30 mouse cellular contexts compared by ENCODE assay signal in genomic region chr14:54945975-54946704, GRCm38 (mm10). TPM values are rescaled to one million over a fixed set of nuclear protein-coding genes. Genes with fewer than 3 reads are reported as not detected.
DNase-seq lines count a peak whose midpoint lies in the region; ATAC-seq and TF ChIP-seq lines count a peak whose summit lies in the region.
"Had no signal": no experiment of that assay in that cellular context is flagged by ENCODE, and none has a peak within 500 bp of the region (broad histone marks: within the 10 kb centered on the region; RNA-seq: fewer than 3 reads in every experiment).

No protein-coding gene starts in this region.

- WGBS in heart, postnatal 0 days: 37% methylated on average over 19 of the region's 19 CpGs
- 82% methylated on average over 19 of the region's 19 CpGs for WGBS in hindbrain, embryonic 16.5 days

- DNase-seq in heart, postnatal 0 days (ENCODE audit: low spot score): no peak
- no peak for DNase-seq in heart, adult 8-10 months (ENCODE audit: low spot score)
- DNase-seq in 416B (ENCODE audit: low read depth): peak; percentile 24
- DNase-seq in heart, postnatal 4 days: peak; percentile 37
- no peak for DNase-seq in cerebellum, adult 18-20 months
- DNase-seq: adrenal gland, adult 2 months; cerebellum, adult 9-11 months; forebrain, postnatal 0 days; gastrocnemius, postnatal 14 days; kidney, adult 11 months; layer of hippocampus, adult 9-11 months; lung, adult 18-20 months; lung, postnatal 10 days; thymus, adult 18-20 months; thymus, postnatal 4 days had no signal

- no peak for TF ChIP-seq EP300 in heart, postnatal 0 days (IDR thresholded peaks at IDR 0.05; ENCODE audit: low read depth)

- no peaks in the 10 kb centered on the region for H3K79me3 ChIP-seq in C2C12 (ENCODE audit: low read depth)

- no peak for ATAC-seq in heart, postnatal 0 days (ENCODE audit: insufficient read depth, low read depth)
- no peak for ATAC-seq in hindbrain, embryonic 16.5 days
- ATAC-seq: forebrain, postnatal 0 days had no signal

- peak overlapping the region; percentile 46; the same call in 1 of the 2 replicates for H3K27ac ChIP-seq in heart, postnatal 0 days (ENCODE audit: low read depth)
- no peak overlapping the region for H3K27ac ChIP-seq in hindbrain, embryonic 16.5 days (ENCODE audit: low read depth, low read length)
- H3K27ac ChIP-seq: kidney, postnatal 0 days; left cerebral cortex, adult 2 months; midbrain, embryonic 10.5 days had no signal

- H3K27me3 ChIP-seq in heart, postnatal 0 days (ENCODE audit: control insufficient read depth, insufficient read depth, low read length): no peaks in the 10 kb centered on the region
- H3K27me3 ChIP-seq in C2C12 (ENCODE audit: control insufficient read depth, insufficient read depth, insufficient read length): peaks cover 29% of the 10 kb centered on the region
- H3K27me3 ChIP-seq in hindbrain, embryonic 16.5 days (replicated peaks; ENCODE audit: control insufficient read depth, insufficient read depth, low read length): no peaks in the 10 kb centered on the region

- no peaks in the 10 kb centered on the region for H3K9me3 ChIP-seq in heart, postnatal 0 days (replicated peaks; ENCODE audit: control insufficient read depth, low read length)
- H3K9me3 ChIP-seq in hindbrain, embryonic 16.5 days (ENCODE audit: control insufficient read depth, low read length): no peaks in the 10 kb centered on the region
- H3K9me3 ChIP-seq: midbrain, embryonic 10.5 days had no signal

- no peaks in the 10 kb centered on the region for H3K79me2 ChIP-seq in C2C12 (ENCODE audit: control insufficient read depth, insufficient read depth)

- no peaks in the 10 kb centered on the region for H3K4me1 ChIP-seq in heart, postnatal 0 days (ENCODE audit: control insufficient read depth, insufficient read depth)
- no peaks in the 10 kb centered on the region for H3K4me1 ChIP-seq in hindbrain, embryonic 16.5 days (ENCODE audit: control insufficient read depth, insufficient read depth, low read depth, low read length)
- H3K4me1 ChIP-seq: midbrain, embryonic 10.5 days had no signal

- TF ChIP-seq CTCF in heart, postnatal 0 days (IDR thresholded peaks at IDR 0.05; ENCODE audit: low read depth): no peak
- no peak for TF ChIP-seq CTCF in C2C12 (IDR thresholded peaks at IDR 0.05; ENCODE audit: control insufficient read depth, insufficient read depth, insufficient read length)

- H3K4me3 ChIP-seq in heart, postnatal 0 days (ENCODE audit: low read depth, low read length): no peak overlapping the region
- no peak overlapping the region for H3K4me3 ChIP-seq in C2C12 (ENCODE audit: insufficient read depth, poor library complexity, severe bottlenecking)
- no peak overlapping the region for H3K4me3 ChIP-seq in hindbrain, embryonic 16.5 days (ENCODE audit: low read length)
- H3K4me3 ChIP-seq: left cerebral cortex, adult 2 months; midbrain, embryonic 10.5 days had no signal

- no peak overlapping the region for H3K9ac ChIP-seq in heart, postnatal 0 days (replicated peaks; ENCODE audit: low read depth, low read length)
- no peak overlapping the region for H3K9ac ChIP-seq in hindbrain, embryonic 16.5 days (ENCODE audit: low read depth, low read length)
- H3K9ac ChIP-seq: forebrain, postnatal 0 days had no signal

- H3K4me2 ChIP-seq in heart, postnatal 0 days (ENCODE audit: low read depth, low read length): no peak overlapping the region
- no peak overlapping the region for H3K4me2 ChIP-seq in hindbrain, embryonic 16.5 days (ENCODE audit: low read length)

- H3ac ChIP-seq in C2C12 (ENCODE audit: control insufficient read depth, insufficient read length, low read depth): no peak overlapping the region

- peaks cover 97% of the 10 kb centered on the region for H3K36me3 ChIP-seq in heart, postnatal 0 days (replicated peaks; ENCODE audit: control insufficient read depth, insufficient read depth, low read length)
- no peaks in the 10 kb centered on the region for H3K36me3 ChIP-seq in C2C12 (ENCODE audit: control insufficient read depth, insufficient read depth)
- no peaks in the 10 kb centered on the region for H3K36me3 ChIP-seq in hindbrain, embryonic 16.5 days (ENCODE audit: control insufficient read depth, insufficient read depth, low read length)
- H3K36me3 ChIP-seq: midbrain, embryonic 10.5 days had no signal

TF ChIP-seq in C2C12, 6 proteins besides CTCF, POLR2A, EP300 and RAD21:
- TF ChIP-seq CEBPB (IDR thresholded peaks at IDR 0.05; ENCODE audit: low read depth) (no peak), MYOD1 (IDR thresholded peaks at IDR 0.05; ENCODE audit: control insufficient read depth, insufficient read length, low read depth) (peak; percentile 62)

RNA-seq across cellular contexts. Expression of gene Cmtm5, which starts 10.1 kb away (rescaled TPM):
- total RNA-seq in heart, postnatal 0 days (2014; rRNA removed; ENCODE audit: low replicate concordance): 3.1 and 8.1 TPM in 2 replicates
- polyA plus RNA-seq in heart, postnatal 0 days (2015; fragmentation: Nextera tagmentation; extraction: Ambion mirVana): 0.34 and 0.85 TPM in 2 replicates
- 1 to 10 TPM in 1 of 4 experiments, under 1 TPM in 1, not detected in 2; 0.41 to 1.2 TPM for total RNA-seq in heart, adult 8-10 months (2022)
- polyA plus RNA-seq in C2C12 (2012; fragmentation: generic; extraction: Trizol): not detected
- total RNA-seq in heart, postnatal 4 days (2021): under 1 TPM in 1 of 2 experiments, not detected in 1; 0.33 TPM
- polyA plus RNA-seq in hindbrain, embryonic 16.5 days (2015; fragmentation: Nextera tagmentation; extraction: Ambion mirVana): 17.0 and 28.5 TPM in 2 replicates
- total RNA-seq: common myeloid progenitor, adult 5-6 weeks; liver, adult 2 months; MEL; neutrophil, adult 5-6 weeks had no signal
- polyA plus RNA-seq: liver, adult 2 months had no signal

RNA-seq across cellular contexts. Expression of gene Il25, which starts 13.6 kb away (rescaled TPM):
- not detected in 2 replicates for total RNA-seq in heart, postnatal 0 days (2014; rRNA removed; ENCODE audit: low replicate concordance)
- 0.11 TPM in 1 of 2 replicates, not detected in the other for polyA plus RNA-seq in heart, postnatal 0 days (2015; fragmentation: Nextera tagmentation; extraction: Ambion mirVana)
- total RNA-seq in heart, adult 8-10 months (2022): not detected
- polyA plus RNA-seq in C2C12 (2012; fragmentation: generic; extraction: Trizol): not detected
- total RNA-seq in heart, postnatal 4 days (2021): not detected
- 1.3 TPM in 2 replicates for polyA plus RNA-seq in hindbrain, embryonic 16.5 days (2015; fragmentation: Nextera tagmentation; extraction: Ambion mirVana)
- total RNA-seq: adrenal gland, adult 2 months; common myeloid progenitor, adult 5-6 weeks; gastrocnemius, postnatal 14 days; heart, adult 18-20 months; left cerebral cortex, adult 2 months; left cerebral cortex, postnatal 36 days; liver, adult 2 months; MEL; neutrophil, adult 5-6 weeks had no signal
- polyA plus RNA-seq: forebrain, embryonic 11.5 days; hindbrain, embryonic 11.5 days; liver, adult 2 months; midbrain, embryonic 10.5 days; stomach, embryonic 16.5 days had no signal

RNA-seq across cellular contexts. Expression of gene Efs, which starts 20.2 kb away (rescaled TPM):
- total RNA-seq in heart, postnatal 0 days (2014; rRNA removed; ENCODE audit: low replicate concordance): 12.5 and 22.2 TPM in 2 replicates
- polyA plus RNA-seq in heart, postnatal 0 days (2015; fragmentation: Nextera tagmentation; extraction: Ambion mirVana): 3.9 and 4.1 TPM in 2 replicates
- total RNA-seq in heart, adult 8-10 months (2022): 1 to 10 TPM; 1.6 to 2.6 (median 2.2) TPM
- 0.16 TPM for polyA plus RNA-seq in C2C12 (2012; fragmentation: generic; extraction: Trizol)
- total RNA-seq in heart, postnatal 4 days (2021): 10 to 100 TPM; 10.5 to 10.9 TPM
- 14.2 and 15.5 TPM in 2 replicates for polyA plus RNA-seq in hindbrain, embryonic 16.5 days (2015; fragmentation: Nextera tagmentation; extraction: Ambion mirVana)
- total RNA-seq: common myeloid progenitor, adult 5-6 weeks; MEL; neutrophil, adult 5-6 weeks had no signal

RNA-seq across cellular contexts. Expression of gene Myh6, which starts 20.6 kb away (rescaled TPM):
- 3,860 and 3,976 TPM in 2 replicates for total RNA-seq in heart, postnatal 0 days (2014; rRNA removed; ENCODE audit: low replicate concordance)
- 8,242 and 9,737 TPM in 2 replicates for polyA plus RNA-seq in heart, postnatal 0 days (2015; fragmentation: Nextera tagmentation; extraction: Ambion mirVana)
- over 10,000 TPM; 18,156 to 23,973 (median 22,335) TPM for total RNA-seq in heart, adult 8-10 months (2022)
- polyA plus RNA-seq in C2C12 (2012; fragmentation: generic; extraction: Trizol): 0.02 TPM
- over 10,000 TPM; 15,879 to 17,172 TPM for total RNA-seq in heart, postnatal 4 days (2021)
- polyA plus RNA-seq in hindbrain, embryonic 16.5 days (2015; fragmentation: Nextera tagmentation; extraction: Ambion mirVana): 1.6 and 1.8 TPM in 2 replicates
- total RNA-seq: adrenal gland, adult 2 months; common myeloid progenitor, adult 5-6 weeks; liver, adult 2 months; MEL; neutrophil, adult 5-6 weeks had no signal
- polyA plus RNA-seq: adrenal gland, adult 2 months; forebrain, embryonic 11.5 days had no signal

RNA-seq across cellular contexts. Expression of gene Gm17428, which starts 30.6 kb away (rescaled TPM):
- not detected in 2 replicates for total RNA-seq in heart, postnatal 0 days (2014; rRNA removed; ENCODE audit: low replicate concordance)
- not detected in 2 replicates for polyA plus RNA-seq in heart, postnatal 0 days (2015; fragmentation: Nextera tagmentation; extraction: Ambion mirVana)
- not detected for total RNA-seq in heart, adult 8-10 months (2022)
- polyA plus RNA-seq in C2C12 (2012; fragmentation: generic; extraction: Trizol): not detected
- not detected for total RNA-seq in heart, postnatal 4 days (2021)
- not detected in 2 replicates for polyA plus RNA-seq in hindbrain, embryonic 16.5 days (2015; fragmentation: Nextera tagmentation; extraction: Ambion mirVana)
- total RNA-seq: adrenal gland, adult 2 months; common myeloid progenitor, adult 5-6 weeks; forebrain, postnatal 0 days; gastrocnemius, postnatal 14 days; heart, adult 18-20 months; left cerebral cortex, adult 2 months; left cerebral cortex, postnatal 36 days; liver, adult 2 months; MEL; neutrophil, adult 5-6 weeks had no signal
- polyA plus RNA-seq: adrenal gland, adult 2 months; forebrain, embryonic 11.5 days; forebrain, postnatal 0 days; hindbrain, embryonic 11.5 days; kidney, postnatal 0 days; large intestine, adult 2 months; liver, adult 2 months; midbrain, embryonic 10.5 days; stomach, embryonic 16.5 days had no signal

Comparison
In these comparisons a context has a peak if more than half of its experiments do, and no peak if none do; other contexts are left out.
1. DNase-seq: peak in 416B (single experiment) and heart, postnatal 4 days (single experiment); none in heart, postnatal 0 days (single experiment), heart, adult 8-10 months (single experiment) and cerebellum, adult 18-20 months (0 of 2).